Mouse (Mus musculus) limb, embryonic 11.5 days (tissue): Measurements from ENCODE around the gene Mt4. TPM values are rescaled to one million over a fixed set of nuclear protein-coding genes. Genes with fewer than 3 reads are reported as not detected.

Experiments used
- ATAC-seq: fragments of 200-750 bp; cut with Nextera tagmentation; 2 replicates; pipeline ENCODE4 v1.8.0; 2017; ENCODE audit warnings: low read depth; ENCODE audit not compliant: insufficient number of reproducible peaks, low FRiP score, low TSS enrichment
- DNase-seq: peaks from one replicate; pipeline ENCODE4 v3.0.0-alpha.2; 2015; ENCODE audit warnings: low spot score
- H3K27ac ChIP-seq: fragments of 300-500 bp; sonication (generic); replicated peaks from 2 replicates; pipeline ENCODE4 v1.5.1; 2014; ENCODE audit warnings: low read depth, mild to moderate bottlenecking, low read length
- H3K27me3 ChIP-seq: fragments of 300-500 bp; sonication (generic); 2 replicates; pipeline ENCODE4 v1.6.1; 2014; ENCODE audit warnings: mild to moderate bottlenecking, low read length, mixed read lengths; ENCODE audit not compliant: control insufficient read depth, insufficient read depth
- H3K36me3 ChIP-seq: fragments of 300-500 bp; sonication (generic); 2 replicates; pipeline ENCODE4 v1.6.1; 2014; ENCODE audit warnings: mild to moderate bottlenecking, low read length, moderate library complexity, mixed read lengths; ENCODE audit not compliant: control insufficient read depth, insufficient read depth
- H3K4me1 ChIP-seq: fragments of 300-500 bp; sonication (generic); 2 replicates; pipeline ENCODE4 v1.6.1; 2014; ENCODE audit warnings: low read length, mixed read lengths; ENCODE audit not compliant: control insufficient read depth, insufficient read depth
- H3K4me2 ChIP-seq: fragments of 300-500 bp; sonication (generic); 2 replicates; pipeline ENCODE4 v1.6.1; 2014; ENCODE audit warnings: low read depth, mild to moderate bottlenecking, moderate library complexity; ENCODE audit not compliant: severe bottlenecking
- H3K4me3 ChIP-seq: fragments of 300-500 bp; sonication (generic); 2 replicates; pipeline ENCODE4 v1.5.1; 2014; ENCODE audit warnings: low read depth, low read length
- H3K9ac ChIP-seq: fragments of 300-500 bp; sonication (generic); 2 replicates; pipeline ENCODE4 v1.6.1; 2014; ENCODE audit warnings: mild to moderate bottlenecking, low read length
- H3K9me3 ChIP-seq: fragments of 300-500 bp; sonication (generic); 2 replicates; pipeline ENCODE4 v1.6.1; 2016; ENCODE audit warnings: low read length; ENCODE audit not compliant: control insufficient read depth
- WGBS: fragments of 180-500 bp; shearing (Covaris S2); extraction: QIAGEN DNeasy Blood & Tissue Kit; methylation state at CpG from one replicate; pipeline ENCODE4 v1.1.7; 2014; 5-methylcytosine and 5-hydroxymethylcytosine counted together
- polyA plus RNA-seq: library from polyadenylated mRNA; unstranded; fragments of >200 nt; fragmentation: Nextera tagmentation; extraction: Ambion mirVana; gene quantifications from 2 replicates; pipeline ENCODE4 v1.2.1, GENCODE M21; 2014

Mt4 gene
- polyA plus RNA-seq, 1 experiment from 2014 or later = not detected

DNA sequence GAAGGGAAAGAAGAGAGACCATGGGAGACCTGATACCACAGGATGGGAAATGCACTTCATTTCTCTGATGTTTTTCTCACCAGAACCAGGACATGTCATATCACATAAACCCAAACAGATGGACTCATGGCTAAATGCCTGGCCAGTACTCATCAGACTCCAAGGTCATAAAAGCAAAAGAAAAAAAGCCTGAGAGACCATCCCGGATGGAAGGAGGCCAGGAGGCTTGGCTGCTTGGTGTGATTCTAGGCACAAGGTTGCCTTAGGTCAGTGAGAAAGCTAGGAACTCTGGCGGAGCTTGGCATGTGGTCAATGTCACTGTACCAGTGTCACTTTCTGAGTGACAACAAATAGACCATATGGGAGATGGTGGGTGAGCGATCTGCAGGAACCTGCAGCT, 29.1 kb upstream of the Mt4 start:
- H3K9ac ChIP-seq = no peak overlapping the region
- no peaks in the 10 kb centered on the region for H3K9me3 ChIP-seq
- no peaks in the 10 kb centered on the region for H3K27me3 ChIP-seq
- ATAC-seq (no peak), DNase-seq (no peak)
- H3K36me3 ChIP-seq = no peaks in the 10 kb centered on the region
- no peak overlapping the region for H3K4me3 ChIP-seq
- H3K4me2 ChIP-seq = no peak overlapping the region
- no peaks in the 10 kb centered on the region for H3K4me1 ChIP-seq
- 66% methylated on average over 3 of the region's 3 CpGs for WGBS
- no peak overlapping the region for H3K27ac ChIP-seq

DNA sequence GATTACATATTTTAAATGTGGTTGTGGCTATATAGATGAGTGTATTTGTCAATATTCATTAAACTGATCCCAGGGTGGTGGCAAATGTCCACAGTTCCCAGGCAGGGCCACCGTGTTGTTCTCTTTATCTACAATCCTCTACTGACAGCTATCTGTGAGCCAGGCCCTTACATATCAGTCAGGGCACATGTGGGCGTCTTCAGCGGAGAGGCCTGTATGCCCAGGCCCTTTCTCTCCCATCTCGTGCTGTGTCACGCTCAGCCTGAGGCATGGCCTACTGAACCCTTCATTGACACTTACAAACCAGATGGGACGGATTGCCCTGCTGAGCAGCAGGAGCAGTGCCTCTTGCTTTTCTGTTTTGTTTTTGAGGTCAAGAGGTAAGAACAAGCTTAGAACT, 27.6 kb upstream of the Mt4 start:
- Histone ChIP-seq H3K4me2 (no peak overlapping the region), H3K9me3 (no peaks in the 10 kb centered on the region), H3K4me3 (no peak overlapping the region), H3K9ac (no peak overlapping the region), H3K4me1 (no peaks in the 10 kb centered on the region), H3K36me3 (no peaks in the 10 kb centered on the region), H3K27me3 (no peaks in the 10 kb centered on the region), H3K27ac (no peak overlapping the region)
- DNase-seq (no peak), ATAC-seq (no peak)
- WGBS = 72% methylated on average over 6 of the region's 6 CpGs

DNA sequence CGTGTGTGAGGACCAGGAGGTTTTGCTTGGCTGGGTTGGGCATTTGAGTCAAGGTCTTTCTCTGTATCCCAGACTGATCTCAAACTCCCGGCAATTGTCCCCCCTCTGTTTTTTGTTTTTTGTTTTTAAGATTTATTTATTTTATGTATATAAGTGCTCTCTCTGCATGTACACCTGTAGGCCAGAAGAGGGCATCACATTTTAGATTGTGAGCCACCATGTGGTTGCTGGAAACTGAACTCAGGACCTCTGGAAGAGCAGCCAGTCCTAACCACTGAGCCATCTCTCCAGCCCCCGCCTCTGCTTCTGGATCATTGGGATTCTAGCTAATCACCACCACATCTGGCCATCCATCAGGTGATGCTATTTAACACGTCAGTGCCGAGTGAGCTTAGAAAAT, 27.2 kb upstream of the Mt4 start:
- H3K36me3 ChIP-seq = no peaks in the 10 kb centered on the region
- no peaks in the 10 kb centered on the region for H3K27me3 ChIP-seq
- H3K4me2 ChIP-seq = no peak overlapping the region
- no peak for DNase-seq
- no peak overlapping the region for H3K9ac ChIP-seq
- WGBS = 70% methylated on average over 5 of the region's 5 CpGs
- ATAC-seq = no peak
- no peaks in the 10 kb centered on the region for H3K9me3 ChIP-seq
- H3K4me3 ChIP-seq = no peak overlapping the region
- H3K4me1 ChIP-seq = no peaks in the 10 kb centered on the region
- H3K27ac ChIP-seq = no peak overlapping the region

DNA sequence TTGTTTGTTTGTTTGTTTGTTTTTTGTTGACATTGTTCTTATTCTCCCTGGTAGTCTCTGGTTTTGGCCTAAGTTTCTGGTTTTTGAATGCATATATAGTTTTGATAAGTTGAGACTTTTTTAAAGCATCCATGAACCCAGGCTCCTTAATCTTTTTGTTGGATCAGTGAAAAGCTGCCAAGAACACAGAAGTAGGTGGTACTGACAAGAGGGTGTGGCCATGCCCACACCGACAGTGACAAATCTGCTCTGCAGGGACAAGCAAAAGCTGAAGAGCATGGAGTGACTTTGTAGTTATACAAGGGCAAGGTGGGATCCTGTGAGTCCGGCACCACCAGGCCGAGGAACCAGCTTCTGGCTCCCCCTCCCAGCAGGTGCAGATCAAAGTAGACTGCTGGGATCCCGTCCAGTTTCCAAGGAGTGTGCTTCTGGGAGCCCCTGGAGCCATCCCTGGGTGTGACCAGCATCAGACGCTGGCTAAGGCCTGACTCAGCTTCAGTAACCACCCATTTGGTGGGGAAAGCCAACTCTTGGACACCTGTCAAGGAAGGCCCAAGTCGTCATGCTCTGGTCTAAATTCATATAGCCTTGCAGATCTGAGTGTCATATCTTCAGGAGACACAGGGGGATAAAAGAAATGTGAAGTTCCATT, 26.3 kb upstream of the Mt4 start:
- no peak overlapping the region for H3K27ac ChIP-seq
- no peak for ATAC-seq

DNA sequence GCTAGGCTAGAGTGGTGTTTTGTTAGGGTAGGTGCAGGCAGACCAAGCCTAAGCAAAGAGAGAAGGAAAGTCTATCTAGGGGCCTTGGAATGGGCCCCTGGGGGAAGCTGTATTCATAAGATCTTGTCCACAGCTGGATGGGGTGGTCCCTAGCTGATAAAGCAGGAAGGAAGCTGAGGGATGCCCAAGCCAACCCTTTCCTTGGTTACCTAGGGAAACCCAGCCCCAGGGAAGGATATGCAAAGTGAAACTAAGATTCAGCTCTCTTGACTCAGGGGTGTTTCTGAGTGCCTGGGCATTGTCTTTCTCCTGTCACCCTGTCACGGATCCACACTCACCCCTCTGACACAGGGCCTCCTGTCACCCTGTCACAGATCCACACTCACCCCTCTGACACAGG, 23.6 kb upstream of the Mt4 start:
- no peak for DNase-seq
- Histone ChIP-seq H3K27me3 (no peaks in the 10 kb centered on the region), H3K4me1 (no peaks in the 10 kb centered on the region), H3K9me3 (no peaks in the 10 kb centered on the region), H3K4me2 (no peak overlapping the region), H3K27ac (no peak overlapping the region), H3K36me3 (no peaks in the 10 kb centered on the region), H3K4me3 (no peak overlapping the region), H3K9ac (no peak overlapping the region)
- 62% methylated on average over 1 of the region's 1 CpGs for WGBS
- no peak for ATAC-seq

More for the DNA sequence above, 26.3 kb upstream of the Mt4 start:
- Histone ChIP-seq H3K9me3 (no peaks in the 10 kb centered on the region), H3K36me3 (no peaks in the 10 kb centered on the region), H3K4me2 (no peak overlapping the region), H3K4me3 (no peak overlapping the region), H3K4me1 (no peaks in the 10 kb centered on the region), H3K27me3 (no peaks in the 10 kb centered on the region), H3K9ac (no peak overlapping the region)
- 62% methylated on average over 6 of the region's 6 CpGs for WGBS
- DNase-seq = no peak

DNA sequence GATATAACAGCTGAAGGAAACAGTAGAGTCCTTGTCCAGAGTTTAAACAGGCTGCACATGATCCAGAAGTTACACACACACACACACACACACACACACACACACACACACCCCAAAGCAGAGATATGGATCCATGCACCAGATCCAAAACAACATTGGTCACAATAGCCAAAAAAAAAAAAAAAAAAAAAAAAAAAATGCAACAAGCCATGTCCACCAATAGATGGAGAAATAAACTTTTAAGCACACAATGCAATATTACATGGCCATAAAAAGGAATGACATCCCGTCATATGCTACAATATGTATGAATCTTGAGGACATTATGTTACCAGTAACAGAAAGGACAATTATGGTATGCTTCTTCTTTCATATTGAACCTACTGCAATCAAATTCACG, 23.0 kb upstream of the Mt4 start:
- H3K4me1 ChIP-seq = peaks cover 4% of the 10 kb centered on the region
- WGBS = 85% methylated on average over 2 of the region's 2 CpGs
- H3K9ac ChIP-seq = no peak overlapping the region
- H3K36me3 ChIP-seq = no peaks in the 10 kb centered on the region
- no peaks in the 10 kb centered on the region for H3K27me3 ChIP-seq
- no peak overlapping the region for H3K4me3 ChIP-seq
- no peak overlapping the region for H3K4me2 ChIP-seq
- DNase-seq = no peak
- no peak for ATAC-seq
- H3K27ac ChIP-seq = no peak overlapping the region
- no peaks in the 10 kb centered on the region for H3K9me3 ChIP-seq

DNA sequence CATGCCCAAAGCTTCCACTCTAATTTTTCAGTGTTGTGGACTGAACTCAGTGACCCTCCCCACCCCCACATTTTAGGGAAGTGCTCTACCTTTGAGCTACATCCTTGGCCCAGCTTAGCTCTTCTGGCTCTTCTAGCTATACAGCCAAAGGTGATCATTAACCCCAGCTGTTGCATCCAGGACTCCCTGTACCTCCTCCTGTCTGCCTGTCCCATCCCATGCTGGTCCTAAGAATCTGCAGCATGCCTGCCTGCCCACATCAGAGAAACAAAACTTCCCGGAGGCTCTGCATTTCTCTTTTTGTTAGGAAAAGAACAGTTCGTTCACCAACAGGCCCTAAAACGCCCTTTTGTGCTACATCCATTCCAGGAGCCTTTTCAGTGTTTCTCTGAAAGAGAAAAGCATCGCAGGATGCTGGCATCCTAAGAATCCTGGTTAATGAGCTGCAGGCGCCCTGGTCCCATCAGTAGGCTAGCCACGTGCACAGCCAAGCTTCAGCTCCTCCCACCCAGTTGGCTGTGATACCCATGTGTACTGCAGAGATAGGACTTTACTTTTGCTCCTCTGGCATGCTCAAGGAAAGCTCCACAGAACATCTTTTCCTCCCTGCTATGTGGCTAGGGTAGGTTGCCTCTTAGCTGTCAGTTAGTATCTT, 18.1 kb upstream of the Mt4 start:
- Histone ChIP-seq H3K27me3 (no peaks in the 10 kb centered on the region), H3K9me3 (no peaks in the 10 kb centered on the region), H3K4me2 (0 out of 2 replicates have a peak overlapping the region, but pooled peaks have one; percentile 18), H3K36me3 (no peaks in the 10 kb centered on the region), H3K9ac (peak overlapping the region; percentile 13), H3K4me3 (no peak overlapping the region), H3K4me1 (peaks cover 7% of the 10 kb centered on the region), H3K27ac (no peak overlapping the region)
- ATAC-seq = no peak
- WGBS = 12% methylated on average over 6 of the region's 6 CpGs
- peak; percentile 38 for DNase-seq

DNA sequence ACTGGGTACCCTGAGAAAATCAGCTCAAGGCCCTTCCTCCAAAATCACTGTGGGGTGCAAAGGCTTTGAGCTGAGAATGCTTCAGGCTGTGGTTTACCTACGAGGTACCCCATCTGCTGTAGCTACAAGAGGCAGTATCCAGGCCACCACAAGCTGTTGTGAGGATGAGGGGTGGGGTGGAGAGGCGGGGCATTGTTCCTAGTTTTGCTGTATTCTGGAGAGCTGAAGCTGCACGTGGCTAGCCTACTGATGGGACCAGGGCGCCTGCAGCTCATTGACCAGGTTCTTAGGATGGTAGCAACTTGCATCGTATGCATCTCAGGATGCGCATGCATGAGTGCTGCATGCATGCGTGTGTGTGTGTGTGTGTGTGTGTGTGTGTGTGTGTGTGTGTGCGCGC, 15.4 kb upstream of the Mt4 start:
- ATAC-seq (no peak), DNase-seq (no peak)
- H3K4me1 ChIP-seq = peaks cover 7% of the 10 kb centered on the region
- WGBS = 82% methylated on average over 9 of the region's 9 CpGs
- H3K9ac ChIP-seq = no peak overlapping the region
- no peak overlapping the region for H3K27ac ChIP-seq
- H3K36me3 ChIP-seq = no peaks in the 10 kb centered on the region
- no peaks in the 10 kb centered on the region for H3K27me3 ChIP-seq
- H3K9me3 ChIP-seq = no peaks in the 10 kb centered on the region
- H3K4me3 ChIP-seq = no peak overlapping the region
- H3K4me2 ChIP-seq = no peak overlapping the region
